7 mouse cellular contexts compared by ENCODE assay signal in genomic region chr9:21411669-21412550, GRCm38 (mm10). TPM values are rescaled to one million over a fixed set of nuclear protein-coding genes. Genes with fewer than 3 reads are reported as not detected.
DNase-seq lines count a peak whose midpoint lies in the region; ATAC-seq lines count a peak whose summit lies in the region.

TSS of gene Qtrt1 (plus strand) at chr9:21411837.

- peak; percentile 86 for ATAC-seq in granulocyte monocyte progenitor cell, adult 5-6 weeks (replicated peaks; ENCODE audit: poor library complexity, severe bottlenecking)
- ATAC-seq in midbrain, embryonic 13.5 days = peak; percentile 97

- H3K36me3 ChIP-seq in embryonic facial prominence, embryonic 10.5 days (replicated peaks) = peaks cover 38% of the 10 kb centered on the region
- H3K36me3 ChIP-seq in limb, embryonic 10.5 days = peaks cover 36% of the 10 kb centered on the region
- peaks cover 31% of the 10 kb centered on the region for H3K36me3 ChIP-seq in midbrain, embryonic 13.5 days

- peak within 1 kb of the TSS; percentile 85 for H3K9ac ChIP-seq in midbrain, embryonic 13.5 days (replicated peaks)

- peaks cover 12% of the 10 kb centered on the region for H3K4me1 ChIP-seq in embryonic facial prominence, embryonic 10.5 days
- peaks cover 11% of the 10 kb centered on the region for H3K4me1 ChIP-seq in limb, embryonic 10.5 days
- H3K4me1 ChIP-seq in midbrain, embryonic 13.5 days (replicated peaks) = peaks cover 29% of the 10 kb centered on the region

- DNase-seq in adrenal gland, postnatal 10 days = peak; percentile 87
- DNase-seq in embryonic facial prominence, embryonic 10.5 days (ENCODE audit: low spot score) = peak; percentile 90
- peak; percentile 87 for DNase-seq in kidney, adult 11 months
- DNase-seq in limb, embryonic 10.5 days (ENCODE audit: low spot score) = peak; percentile 89
- DNase-seq in spleen, adult 12 weeks (ENCODE audit: low spot score) = peak; percentile 73

- H3K27ac ChIP-seq in embryonic facial prominence, embryonic 10.5 days (replicated peaks) = peak within 1 kb of the TSS; percentile 85
- H3K27ac ChIP-seq in limb, embryonic 10.5 days = peak within 1 kb of the TSS; percentile 84
- peak within 1 kb of the TSS; percentile 77 for H3K27ac ChIP-seq in midbrain, embryonic 13.5 days

- no peaks in the 10 kb centered on the region for H3K9me3 ChIP-seq in embryonic facial prominence, embryonic 10.5 days
- H3K9me3 ChIP-seq in limb, embryonic 10.5 days (replicated peaks) = no peaks in the 10 kb centered on the region
- no peaks in the 10 kb centered on the region for H3K9me3 ChIP-seq in midbrain, embryonic 13.5 days

- WGBS in embryonic facial prominence, embryonic 10.5 days = 2% methylated on average over 53 of the region's 53 CpGs
- WGBS in limb, embryonic 10.5 days = 3% methylated on average over 53 of the region's 53 CpGs
- WGBS in midbrain, embryonic 13.5 days = 2% methylated on average over 53 of the region's 53 CpGs

- H3K4me2 ChIP-seq in midbrain, embryonic 13.5 days (replicated peaks) = peak within 1 kb of the TSS; percentile 87

- no peaks in the 10 kb centered on the region for H3K27me3 ChIP-seq in embryonic facial prominence, embryonic 10.5 days (replicated peaks; ENCODE audit: low read depth, poor library complexity, severe bottlenecking)
- no peaks in the 10 kb centered on the region for H3K27me3 ChIP-seq in limb, embryonic 10.5 days (ENCODE audit: low read depth, poor library complexity, severe bottlenecking)
- no peaks in the 10 kb centered on the region for H3K27me3 ChIP-seq in midbrain, embryonic 13.5 days

- H3K4me3 ChIP-seq in embryonic facial prominence, embryonic 10.5 days = peak within 1 kb of the TSS; percentile 69
- H3K4me3 ChIP-seq in limb, embryonic 10.5 days = peak within 1 kb of the TSS; percentile 69
- H3K4me3 ChIP-seq in midbrain, embryonic 13.5 days (replicated peaks) = peak within 1 kb of the TSS; percentile 76

RNA-seq across cellular contexts. Expression of gene Qtrt1, which starts in this region (rescaled TPM):
- total RNA-seq in adrenal gland, postnatal 10 days (2021) = 10 to 100 TPM; 14.8 to 21.1 TPM
- 64.0 and 71.1 TPM in 2 replicates for polyA plus RNA-seq in embryonic facial prominence, embryonic 10.5 days (2016; fragmentation: Nextera tagmentation; extraction: Ambion mirVana)
- 40.4 and 45.7 TPM in 2 replicates for total RNA-seq in granulocyte monocyte progenitor cell, adult 5-6 weeks (2014; fragmentation: Nextera tagmentation)
- total RNA-seq in granulocyte monocyte progenitor cell, adult 5-6 weeks (2017) = 21.2 and 34.9 TPM in 2 replicates
- 66.2 and 79.0 TPM in 2 replicates for polyA plus RNA-seq in limb, embryonic 10.5 days (2016; fragmentation: Nextera tagmentation; extraction: Ambion mirVana)
- polyA plus RNA-seq in midbrain, embryonic 13.5 days (2015; fragmentation: Nextera tagmentation; extraction: Ambion mirVana) = 52.3 and 53.0 TPM in 2 replicates

Comparison
In these comparisons a context has a peak if more than half of its experiments do, and no peak if none do; other contexts are left out.
1. Peak in every context shown above with its lines: DNase-seq, ATAC-seq, H3K4me3 ChIP-seq and H3K27ac ChIP-seq.